Mouse (Mus musculus) cerebellum, adult 2 months (tissue): ENCODE measurements around the gene Pde9a.

ENCODE experiments used
- CTCF ChIP-seq: fragments of 200-500 bp; IDR thresholded peaks from 2 replicates; pipeline ENCODE4 v1.5.1; 2011; ENCODE audit warnings: low read depth, mild to moderate bottlenecking, control low read depth, low read length, moderate library complexity, borderline replicate concordance; ENCODE audit not compliant: insufficient read depth
- POLR2A ChIP-seq: fragments of 200-500 bp; IDR thresholded peaks from 2 replicates; pipeline ENCODE4 v1.6.1; 2011; ENCODE audit warnings: low read length, control low read depth, borderline replicate concordance; ENCODE audit not compliant: insufficient read depth

DNA sequence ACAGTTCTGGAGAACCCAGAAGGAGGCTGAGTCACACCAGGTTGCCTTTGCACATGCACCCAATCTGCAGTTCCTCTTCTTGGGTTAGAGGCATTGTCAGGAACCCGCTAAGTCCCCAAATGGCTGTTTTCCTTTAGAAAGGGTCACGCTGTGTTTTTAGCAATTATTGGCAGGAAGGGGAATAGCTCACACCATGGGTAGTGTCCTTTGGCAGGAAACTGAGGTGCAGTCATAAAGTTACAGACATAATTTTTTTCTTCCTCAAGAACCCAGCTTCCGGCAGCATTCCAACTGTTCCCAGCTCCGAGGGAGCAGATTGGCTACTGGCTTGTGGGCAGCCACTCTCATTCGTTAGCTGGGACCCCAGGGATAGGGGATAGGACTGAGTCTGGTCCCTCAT lies 61.8 kb downstream of the Pde9a start:
- TF ChIP-seq POLR2A (no peak), CTCF (no peak)
